Comparison of ENCODE assay signal across 8 mouse cellular contexts in genomic region chr2:31484187-31484586, GRCm38 (mm10). TPM values are rescaled to one million over a fixed set of nuclear protein-coding genes. Genes with fewer than 3 reads are reported as not detected.
A peak's percentile ranks its signal among the peaks of the same experiment; 100 is the strongest.
DNase-seq lines count a peak whose midpoint lies in the region; ATAC-seq lines count a peak whose summit lies in the region.

No protein-coding gene starts in this region.

- no peak for ATAC-seq in megakaryocyte, adult 5-6 weeks (ENCODE audit: poor library complexity, severe bottlenecking)

- DNase-seq in CD8-positive naive resting alpha-beta T cell, adult 2 months (ENCODE audit: low read depth in 2 of 2, low spot score in 2 of 2), result peak; percentile 28 to 39
- DNase-seq in MN1 (ENCODE audit: low spot score), result peak; percentile 79
- peak; percentile 95 to 97 for DNase-seq in cerebellum, postnatal 10 days
- peak; percentile 45 for DNase-seq in gastrocnemius, adult 18-20 months (ENCODE audit: low spot score)
- DNase-seq in layer of hippocampus, adult 8-10 months (ENCODE audit: low spot score in 2 of 2), result peak; percentile 49 to 72
- DNase-seq in lung, postnatal 10 days, result peak; percentile 82
- peak; percentile 71 to 79 for DNase-seq in right cerebral cortex, adult 2 months (ENCODE audit: low spot score in 2 of 2)

RNA-seq across cellular contexts. Expression of gene Ass1, which starts 14.2 kb away (rescaled TPM):
- 1 to 10 TPM; 2.4 to 5.9 TPM for total RNA-seq in gastrocnemius, adult 18-20 months (2021)
- 10 to 100 TPM; 35.1 to 46.8 (median 38.7) TPM for total RNA-seq in layer of hippocampus, adult 8-10 months (2022)
- 137 and 147 TPM in 2 replicates for total RNA-seq in megakaryocyte, adult 5-6 weeks (2015)
- total RNA-seq in megakaryocyte, adult 5-6 weeks (2017), result 184 and 194 TPM in 2 replicates

Comparison
In these comparisons a context has a peak if more than half of its experiments do, and no peak if none do; other contexts are left out.
1. DNase-seq: peak in every context shown above with its lines; median percentile 96 in cerebellum, postnatal 10 days; 82 in lung, postnatal 10 days; 79 in MN1; 75 in right cerebral cortex, adult 2 months; 60 in layer of hippocampus, adult 8-10 months; 45 in gastrocnemius, adult 18-20 months; 34 in CD8-positive naive resting alpha-beta T cell, adult 2 months.
2. RNA of gene Ass1, which starts 14.2 kb away (total RNA-seq): 137 to 194 TPM in megakaryocyte, adult 5-6 weeks and 35.1 to 46.8 TPM in layer of hippocampus, adult 8-10 months; 2.4 to 5.9 TPM in gastrocnemius, adult 18-20 months; every median in the first group is over 4 times any median in the second.